Mouse (Mus musculus) G1E (cell line): ENCODE measurements around the gene Chdh.

Experiments
- CTCF ChIP-seq: IDR thresholded peaks from 2 replicates; pipeline ENCODE4 v1.5.1; 2012; ENCODE audit warnings: low read depth, low read length, inconsistent platforms, mixed read lengths
- GATA1 ChIP-seq: IDR thresholded peaks from 2 replicates; pipeline ENCODE4 v1.6.1; 2012; ENCODE audit warnings: borderline replicate concordance, low read length, inconsistent platforms, mixed read lengths
- GATA2 ChIP-seq: IDR thresholded peaks from 2 replicates; pipeline ENCODE4 v1.6.1; 2012; ENCODE audit warnings: low read depth, low read length, inconsistent platforms, borderline replicate concordance
- POLR2AphosphoS5 ChIP-seq: IDR thresholded peaks from 2 replicates; pipeline ENCODE4 v1.6.1; 2012; ENCODE audit warnings: low read depth, low read length, inconsistent platforms; ENCODE audit not compliant: insufficient replicate concordance

DNA sequence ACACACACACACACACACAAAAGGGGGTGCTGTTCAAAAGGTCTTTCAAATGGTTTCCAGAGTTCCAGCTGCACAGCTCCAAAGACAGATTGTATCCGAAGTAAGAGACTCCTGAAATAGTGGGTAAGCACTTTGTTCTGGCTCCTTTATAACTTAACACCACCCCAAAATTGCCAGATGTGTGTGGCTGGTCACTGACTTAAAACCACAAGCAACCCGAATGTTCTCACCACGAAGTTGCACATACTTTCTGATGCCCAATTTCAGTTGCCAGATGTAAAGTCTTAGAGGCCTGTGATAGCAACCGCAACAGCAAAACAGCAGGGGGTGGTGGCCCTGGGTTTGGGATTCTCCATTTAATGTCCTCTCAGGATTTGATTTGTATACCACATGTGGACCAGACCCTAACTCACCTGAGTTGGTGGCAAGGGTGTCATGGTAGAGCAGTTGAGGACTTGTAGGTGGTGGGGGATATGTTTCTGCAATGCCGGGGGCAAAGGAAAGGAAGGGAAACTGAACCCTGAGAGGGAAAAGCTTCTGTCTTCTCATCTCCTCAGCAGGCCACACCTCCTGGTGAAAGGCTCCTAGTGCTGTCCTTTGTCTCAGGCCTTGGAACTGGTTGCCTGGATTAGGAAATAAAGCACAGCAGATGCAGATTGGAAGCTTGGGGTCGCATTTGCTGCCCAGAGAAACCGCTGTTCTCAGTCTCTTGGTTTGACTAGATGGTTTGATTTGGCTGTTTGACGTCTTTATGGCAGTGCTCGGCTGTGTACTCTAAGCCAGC, 11.2 kb downstream of the Chdh start:
- TF ChIP-seq CTCF, result no peak
- TF ChIP-seq GATA1, result no peak
- TF ChIP-seq GATA2, result no peak
- no peak for TF ChIP-seq POLR2AphosphoS5
